Comparison of ENCODE assay signal across 8 mouse cellular contexts in the genomic region with DNA sequence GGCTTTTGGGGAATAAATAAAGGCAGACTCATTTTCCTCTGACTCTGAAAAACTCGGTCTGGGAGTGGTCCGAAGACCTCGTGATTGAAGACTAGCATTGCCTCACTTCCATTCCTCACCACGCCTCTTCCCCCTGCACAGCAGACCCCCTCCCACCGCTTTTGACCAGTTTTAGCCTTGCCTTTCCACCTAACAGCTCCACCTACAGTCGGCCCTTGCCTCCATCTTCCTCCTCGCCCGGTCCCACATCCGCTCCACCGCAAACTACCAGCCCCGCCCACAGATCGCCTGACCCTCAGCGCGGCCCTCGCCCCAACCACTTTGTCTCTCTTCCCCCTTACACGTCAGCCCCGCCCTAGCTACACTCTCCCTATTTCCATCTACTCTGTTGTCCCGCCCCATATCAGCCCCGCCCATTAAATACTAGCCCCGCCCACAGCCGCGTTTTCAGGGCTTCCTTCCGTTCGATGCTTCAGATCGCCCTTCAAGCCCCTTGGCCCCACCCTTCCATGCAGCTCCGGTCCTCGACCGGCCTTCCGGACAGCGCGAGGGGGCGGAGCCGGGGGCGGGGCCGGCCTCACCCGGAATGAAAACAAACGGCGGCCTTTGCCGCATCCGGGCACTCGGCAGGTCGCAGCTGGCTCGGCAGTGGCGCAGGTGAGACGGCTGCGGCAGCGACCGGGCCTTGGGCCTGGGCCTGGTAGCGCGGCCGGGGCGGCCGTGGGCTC. TPM values are rescaled to one million over a fixed set of nuclear protein-coding genes. Genes with fewer than 3 reads are reported as not detected.
DNase-seq lines count a peak whose midpoint lies in the region; ATAC-seq and TF ChIP-seq lines count a peak whose summit lies in the region.

A gene (plus strand): TSS at position 167 of the 728 bp plus-strand sequence.

- WGBS in embryonic facial prominence, embryonic 13.5 days: under 1% methylated on average over 53 of the region's 53 CpGs
- under 1% methylated on average over 53 of the region's 53 CpGs for WGBS in kidney, adult 2 months
- under 1% methylated on average over 53 of the region's 53 CpGs for WGBS in limb, embryonic 12.5 days
- under 1% methylated on average over 53 of the region's 53 CpGs for WGBS in midbrain, embryonic 15.5 days
- WGBS in spleen, adult 2 months: under 1% methylated on average over 53 of the region's 53 CpGs

- no peaks in the 10 kb centered on the region for H3K27me3 ChIP-seq in embryonic facial prominence, embryonic 13.5 days
- H3K27me3 ChIP-seq in kidney, adult 2 months (replicated peaks; ENCODE audit: control insufficient read depth, insufficient read depth, low read length): no peaks in the 10 kb centered on the region
- H3K27me3 ChIP-seq in limb, embryonic 12.5 days: no peaks in the 10 kb centered on the region
- no peaks in the 10 kb centered on the region for H3K27me3 ChIP-seq in midbrain, embryonic 15.5 days (replicated peaks)
- H3K27me3 ChIP-seq in spleen, adult 2 months (ENCODE audit: control insufficient read depth, insufficient read depth, low read length): no peaks in the 10 kb centered on the region

- peak within 1 kb of the TSS; percentile 96 for H3K4me3 ChIP-seq in embryonic facial prominence, embryonic 13.5 days
- peak within 1 kb of the TSS; percentile 98 for H3K4me3 ChIP-seq in kidney, adult 2 months (ENCODE audit: insufficient read depth, low read depth, low read length)
- peak within 1 kb of the TSS; percentile 81 for H3K4me3 ChIP-seq in limb, embryonic 12.5 days (replicated peaks)
- H3K4me3 ChIP-seq in midbrain, embryonic 15.5 days: peak within 1 kb of the TSS; percentile 99
- H3K4me3 ChIP-seq in spleen, adult 2 months (ENCODE audit: extremely low read depth, insufficient read depth, insufficient read length): peak within 1 kb of the TSS; percentile 91

- H3K9ac ChIP-seq in embryonic facial prominence, embryonic 13.5 days: peak within 1 kb of the TSS; percentile 82
- peak within 1 kb of the TSS; percentile 73 for H3K9ac ChIP-seq in limb, embryonic 12.5 days (replicated peaks)
- peak within 1 kb of the TSS; percentile 89 for H3K9ac ChIP-seq in midbrain, embryonic 15.5 days

- H3K4me1 ChIP-seq in embryonic facial prominence, embryonic 13.5 days: peaks cover 5% of the 10 kb centered on the region
- peaks cover 5% of the 10 kb centered on the region; the same call in 1 of the 2 replicates for H3K4me1 ChIP-seq in kidney, adult 2 months (ENCODE audit: control insufficient read depth, insufficient read depth, low read length)
- peaks cover 8% of the 10 kb centered on the region for H3K4me1 ChIP-seq in limb, embryonic 12.5 days (replicated peaks)
- peaks cover 16% of the 10 kb centered on the region for H3K4me1 ChIP-seq in midbrain, embryonic 15.5 days
- H3K4me1 ChIP-seq in spleen, adult 2 months (ENCODE audit: control insufficient read depth, insufficient read depth, insufficient read length): peaks cover 7% of the 10 kb centered on the region; the same call in 1 of the 2 replicates

- peak within 1 kb of the TSS; percentile 98 for H3K27ac ChIP-seq in embryonic facial prominence, embryonic 13.5 days
- peak within 1 kb of the TSS; percentile 87 for H3K27ac ChIP-seq in kidney, adult 2 months (ENCODE audit: insufficient read depth, low read depth, low read length)
- peak within 1 kb of the TSS; percentile 97 for H3K27ac ChIP-seq in limb, embryonic 12.5 days
- peak within 1 kb of the TSS; percentile 94 for H3K27ac ChIP-seq in midbrain, embryonic 15.5 days
- peak within 1 kb of the TSS; percentile 90 for H3K27ac ChIP-seq in spleen, adult 2 months (ENCODE audit: insufficient read depth, low read length)

- ATAC-seq in embryonic facial prominence, embryonic 13.5 days (ENCODE audit: insufficient number of reproducible peaks, insufficient read depth, low FRiP score, low TSS enrichment, low read depth): peak; percentile 97
- peak; percentile 98 for ATAC-seq in limb, embryonic 12.5 days (ENCODE audit: insufficient number of reproducible peaks, insufficient read depth, low FRiP score, low TSS enrichment, low read depth)
- peak; percentile 97 for ATAC-seq in midbrain, embryonic 15.5 days (replicated peaks)

- peak; percentile 55 for TF ChIP-seq CTCF in kidney, adult 2 months (conservative IDR thresholded peaks at IDR 0.05; ENCODE audit: insufficient read depth, insufficient read length, low read depth, low read length)
- TF ChIP-seq CTCF in spleen, adult 2 months (IDR thresholded peaks at IDR 0.05; ENCODE audit: extremely low read depth, insufficient read depth, insufficient read length, insufficient replicate concordance): no peak

- DNase-seq in 3134 (ENCODE audit: extremely low read depth, insufficient read length, low spot score): peak; percentile 99
- DNase-seq in adrenal gland, postnatal 36 days: peak; percentile 98 to 99
- DNase-seq in heart, adult 18-20 months: peak; percentile 99
- peak; percentile 99 for DNase-seq in kidney, adult 2 months
- DNase-seq in spleen, adult 2 months (ENCODE audit: low read depth in 1 of 2, low spot score in 2 of 2): peak; percentile 98 to 99

- H3K36me3 ChIP-seq in embryonic facial prominence, embryonic 13.5 days: peaks cover 10% of the 10 kb centered on the region
- no peaks in the 10 kb centered on the region for H3K36me3 ChIP-seq in kidney, adult 2 months (ENCODE audit: control insufficient read depth, insufficient read depth, low read length)
- peaks cover 19% of the 10 kb centered on the region for H3K36me3 ChIP-seq in limb, embryonic 12.5 days
- H3K36me3 ChIP-seq in midbrain, embryonic 15.5 days (replicated peaks): peaks cover 1% of the 10 kb centered on the region; the same call in 1 of the 2 replicates
- peaks cover 7% of the 10 kb centered on the region; the same call in 1 of the 2 replicates for H3K36me3 ChIP-seq in spleen, adult 2 months (ENCODE audit: control insufficient read depth, insufficient read depth, low read length)

- no peaks in the 10 kb centered on the region for H3K9me3 ChIP-seq in embryonic facial prominence, embryonic 13.5 days
- no peaks in the 10 kb centered on the region for H3K9me3 ChIP-seq in limb, embryonic 12.5 days
- no peaks in the 10 kb centered on the region for H3K9me3 ChIP-seq in midbrain, embryonic 15.5 days

- TF ChIP-seq POLR2A in kidney, adult 2 months (IDR thresholded peaks at IDR 0.05; ENCODE audit: low read depth, low read length): peak; percentile 74
- peak; percentile 58 for TF ChIP-seq POLR2A in spleen, adult 2 months (IDR thresholded peaks at IDR 0.05; ENCODE audit: low read depth, low read length)

- peak within 1 kb of the TSS; percentile 67 for H3K4me2 ChIP-seq in embryonic facial prominence, embryonic 13.5 days
- H3K4me2 ChIP-seq in limb, embryonic 12.5 days: peak within 1 kb of the TSS; percentile 67
- H3K4me2 ChIP-seq in midbrain, embryonic 15.5 days: peak within 1 kb of the TSS; percentile 74

RNA-seq across cellular contexts. Expression of the gene that starts here (rescaled TPM):
- total RNA-seq in adrenal gland, postnatal 36 days (2021): 10 to 100 TPM; 55.6 to 69.4 TPM
- polyA plus RNA-seq in embryonic facial prominence, embryonic 13.5 days (2015; fragmentation: Nextera tagmentation; extraction: Ambion mirVana): 30.8 and 33.6 TPM in 2 replicates
- total RNA-seq in heart, adult 18-20 months (2021): 10 to 100 TPM; 35.4 to 41.2 TPM
- polyA plus RNA-seq in kidney, adult 2 months (2012; rRNA removed): 37.5 and 46.9 TPM in 2 replicates
- polyA plus RNA-seq in limb, embryonic 12.5 days (2016; fragmentation: Nextera tagmentation; extraction: Ambion mirVana): 28.3 and 29.4 TPM in 2 replicates
- polyA plus RNA-seq in midbrain, embryonic 15.5 days (2015; fragmentation: Nextera tagmentation; extraction: Ambion mirVana): 47.5 and 48.7 TPM in 2 replicates
- 33.8 and 48.8 TPM in 2 replicates for polyA plus RNA-seq in spleen, adult 2 months (2012; rRNA removed)

Comparison
In these comparisons a context has a peak if more than half of its experiments do, and no peak if none do; other contexts are left out.
1. Peak in every context shown above with its lines: DNase-seq, ATAC-seq, H3K4me3 ChIP-seq and H3K27ac ChIP-seq.